Mouse (Mus musculus) CH12.LX (cell line): Measurements from ENCODE around the gene Cacng6.

Source experiments
- CTCF ChIP-seq, 2 experiments: IDR thresholded peaks in 1 of 2; conservative IDR thresholded peaks in 1 of 2; 2 replicates each; pipeline ENCODE4 v1.5.1; 2011 to 2012; ENCODE audit warnings: low read depth in 2 of 2, low read length in 2 of 2, improper control_type of control experiment in 1 of 2, inconsistent platforms in 1 of 2, mild to moderate bottlenecking in 1 of 2, moderate library complexity in 1 of 2
- EP300 ChIP-seq: IDR thresholded peaks from 2 replicates; pipeline ENCODE4 v1.6.1; 2011; ENCODE audit warnings: low read length, improper control_type of control experiment
- ETS1 ChIP-seq: conservative IDR thresholded peaks from 2 replicates; pipeline ENCODE4 v1.6.1; 2012; ENCODE audit warnings: low read depth, mild to moderate bottlenecking, inconsistent platforms, low read length, improper control_type of control experiment, moderate library complexity
- HCFC1 ChIP-seq: IDR thresholded peaks from 2 replicates; pipeline ENCODE4 v1.6.1; 2012; ENCODE audit warnings: low read depth, mild to moderate bottlenecking, inconsistent platforms, low read length, improper control_type of control experiment
- KAT2A ChIP-seq: IDR thresholded peaks from 2 replicates; pipeline ENCODE4 v1.6.1; 2012; ENCODE audit warnings: low read length, improper control_type of control experiment, inconsistent platforms; ENCODE audit not compliant: insufficient replicate concordance
- POLR2A ChIP-seq: IDR thresholded peaks from 2 replicates; pipeline ENCODE4 v1.6.1; 2011; ENCODE audit warnings: low read depth, mild to moderate bottlenecking, improper control_type of control experiment, low read length
- UBTF ChIP-seq: IDR thresholded peaks from 2 replicates; pipeline ENCODE4 v1.6.1; 2012; ENCODE audit warnings: low read depth, mild to moderate bottlenecking, inconsistent platforms, low read length, improper control_type of control experiment, moderate library complexity
- ZC3H11A ChIP-seq: IDR thresholded peaks from 2 replicates; pipeline ENCODE4 v1.6.1; 2012; ENCODE audit warnings: low read depth, mild to moderate bottlenecking, inconsistent platforms, low read length, improper control_type of control experiment

GRCm38 (mm10) chr7:3391809-3392208 lies 32.2 kb upstream of the Cacng6 start:
- TF ChIP-seq ETS1: no peak
- no peak for TF ChIP-seq POLR2A
- no peak for TF ChIP-seq CTCF (conservative IDR thresholded peaks at IDR 0.05 in 1 of 2, IDR thresholded peaks at IDR 0.05 in 1 of 2; ENCODE audit: low read depth in 2 of 2, low read length in 2 of 2)
- TF ChIP-seq EP300: no peak
- no peak for TF ChIP-seq KAT2A
- no peak for TF ChIP-seq UBTF
- no peak for TF ChIP-seq ZC3H11A
- TF ChIP-seq HCFC1: no peak
